Mouse (Mus musculus): ENCODE results near the gene Gsto1.
"Not testable (repeated sequence)": the region's sequence is repeated elsewhere in the genome, so short reads cannot be mapped to it uniquely, and the experiment has no call there.

Gene Gsto1

GRCm38 (mm10) chr19:47854796-47855783, at the start of gene Gsto1:
Gene Gsto1, plus strand, starts transcription at chr19:47854970.
- peak; percentile 86 for DNase-seq (ENCODE audit: low read depth)

GRCm38 (mm10) chr19:47812091-47812490, 42.7 kb upstream of the Gsto1 start:
- no peak for DNase-seq (ENCODE audit: low read depth)

GRCm38 (mm10) chr19:47814721-47815120, 40.0 kb upstream of the Gsto1 start:
- no peak for DNase-seq (ENCODE audit: low read depth)

- DNase-seq (ENCODE audit: low read depth): no peak
Observed at GRCm38 (mm10) chr19:47817692-47818091, 37.1 kb upstream of the Gsto1 start.

- peak; percentile 88 for DNase-seq (ENCODE audit: low read depth)
Observed at GRCm38 (mm10) chr19:47820832-47821493, 33.8 kb upstream of the Gsto1 start.

- peak; percentile 69 for DNase-seq (ENCODE audit: low read depth)
Observed at GRCm38 (mm10) chr19:47821494-47821872, 33.3 kb upstream of the Gsto1 start.

- DNase-seq (ENCODE audit: low read depth): peak; percentile 82
Observed at GRCm38 (mm10) chr19:47822143-47822796, 32.5 kb upstream of the Gsto1 start.

- DNase-seq (ENCODE audit: low read depth): peak; percentile 97
Observed at GRCm38 (mm10) chr19:47824026-47824425, 30.7 kb upstream of the Gsto1 start.

GRCm38 (mm10) chr19:47829913-47830450, 24.8 kb upstream of the Gsto1 start:
- no peak for DNase-seq (ENCODE audit: low read depth)

GRCm38 (mm10) chr19:47831111-47831510, 23.7 kb upstream of the Gsto1 start:
- no peak for DNase-seq (ENCODE audit: low read depth)

GRCm38 (mm10) chr19:47832316-47832715, 22.5 kb upstream of the Gsto1 start:
- no peak for DNase-seq (ENCODE audit: low read depth)

- DNase-seq (ENCODE audit: low read depth): peak; percentile 43
Observed at GRCm38 (mm10) chr19:47834614-47835013, 20.2 kb upstream of the Gsto1 start.

GRCm38 (mm10) chr19:47835776-47836175, 19.0 kb upstream of the Gsto1 start:
- DNase-seq (ENCODE audit: low read depth): no peak

GRCm38 (mm10) chr19:47836701-47837526, 17.9 kb upstream of the Gsto1 start:
- DNase-seq (ENCODE audit: low read depth): peak; percentile 83

- DNase-seq (ENCODE audit: low read depth): no peak
Observed at GRCm38 (mm10) chr19:47837527-47837901, 17.3 kb upstream of the Gsto1 start.

GRCm38 (mm10) chr19:47841234-47841633, 13.5 kb upstream of the Gsto1 start:
- not testable (repeated sequence) for DNase-seq (ENCODE audit: low read depth)

- DNase-seq (ENCODE audit: low read depth): no peak
Observed at GRCm38 (mm10) chr19:47849735-47850134, 5.0 kb upstream of the Gsto1 start.

- DNase-seq (ENCODE audit: low read depth): not testable (repeated sequence)
Observed at GRCm38 (mm10) chr19:47852131-47852530, 2.6 kb upstream of the Gsto1 start.

- peak; percentile 63 for DNase-seq (ENCODE audit: low read depth)
Observed at GRCm38 (mm10) chr19:47853053-47853452, 1.7 kb upstream of the Gsto1 start.

GRCm38 (mm10) chr19:47853951-47854795, 597 bp upstream of the Gsto1 start:
- DNase-seq (ENCODE audit: low read depth): peak; percentile 75
